Mouse (Mus musculus) urinary bladder, postnatal 4 days (tissue): ENCODE measurements at regions not wholly inside any gene's neighbourhood (a gene's known extent, or its start where the extent isn't known, plus 50 kb on each side); places are given as distances from the start of the nearest gene placed in this dataset.

Experiments
- DNase-seq, 2 experiments: peaks; one replicate each; pipeline ENCODE4 v3.0.0; 2021 to 2022; ENCODE audit warnings: low spot score in 2 of 2

DNA sequence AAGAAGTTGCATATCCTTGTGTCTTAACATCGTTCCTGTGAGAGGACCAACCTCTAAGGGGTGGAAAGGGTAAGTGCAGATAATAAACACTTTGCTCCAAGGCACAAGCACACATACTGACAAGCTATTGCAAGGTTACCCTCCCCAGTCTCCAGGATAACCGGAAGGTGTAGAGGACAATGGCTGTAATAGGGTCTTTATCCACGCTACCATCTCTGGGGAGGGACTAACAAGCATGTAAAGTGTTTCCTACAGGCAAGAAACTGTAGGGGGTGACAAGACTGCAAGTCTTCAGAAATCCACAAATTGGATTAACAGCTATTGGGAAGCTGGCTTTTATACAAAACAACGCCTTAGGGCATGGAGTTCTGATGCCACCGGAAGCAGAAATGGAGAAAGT is 197.5 kb upstream of the Chl1 start:
- no peak for DNase-seq

- no peak for DNase-seq
Observed at GRCm38 (mm10) chr6:103318081-103318480, 192.3 kb upstream of the Chl1 start.

- no peak for DNase-seq
Observed at GRCm38 (mm10) chr6:103318677-103319359, 191.6 kb upstream of the Chl1 start.

DNA sequence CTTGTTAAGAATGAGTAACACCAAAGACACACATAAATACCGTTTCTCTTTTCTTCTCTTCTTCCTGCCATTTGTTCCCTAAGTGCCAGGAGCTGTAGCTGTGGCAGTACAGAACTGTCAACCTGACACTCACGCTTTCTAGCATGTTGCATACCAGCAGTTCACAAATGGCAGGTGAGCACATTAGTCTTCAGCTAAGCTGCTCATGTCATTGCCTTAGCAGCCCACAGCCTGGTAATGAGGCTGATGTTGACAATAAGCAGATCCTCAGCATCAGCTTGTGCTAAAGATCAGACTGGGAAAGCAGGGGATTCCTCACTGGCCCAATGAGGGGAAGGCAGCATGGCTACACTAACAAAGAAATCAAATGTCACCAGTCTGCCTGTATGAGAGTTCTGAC is 190.4 kb upstream of the Chl1 start:
- no peak for DNase-seq

- no peak for DNase-seq
Observed at GRCm38 (mm10) chr6:103320550-103320949, 189.8 kb upstream of the Chl1 start.

- DNase-seq = no peak
Observed at GRCm38 (mm10) chr6:103321058-103321457, 189.3 kb upstream of the Chl1 start.

DNA sequence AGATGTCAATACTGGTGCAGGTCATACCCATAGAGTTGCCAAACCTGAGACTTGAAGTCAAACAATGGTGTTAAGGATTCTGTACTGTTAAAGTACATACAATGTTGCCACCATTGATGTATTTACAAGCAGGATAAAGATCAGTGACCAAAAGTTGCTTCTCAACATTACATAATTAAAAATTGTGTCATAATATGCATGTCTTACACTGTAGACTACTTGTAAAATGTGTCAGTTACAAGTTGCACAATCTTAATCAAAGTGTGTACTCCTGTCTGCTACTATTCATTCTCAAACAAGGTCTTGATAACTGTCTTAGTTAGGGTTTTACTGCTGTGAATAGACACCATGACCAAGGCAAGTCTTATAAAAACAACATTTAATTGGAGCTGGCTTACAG is 187.9 kb upstream of the Chl1 start:
- no peak for DNase-seq

DNA sequence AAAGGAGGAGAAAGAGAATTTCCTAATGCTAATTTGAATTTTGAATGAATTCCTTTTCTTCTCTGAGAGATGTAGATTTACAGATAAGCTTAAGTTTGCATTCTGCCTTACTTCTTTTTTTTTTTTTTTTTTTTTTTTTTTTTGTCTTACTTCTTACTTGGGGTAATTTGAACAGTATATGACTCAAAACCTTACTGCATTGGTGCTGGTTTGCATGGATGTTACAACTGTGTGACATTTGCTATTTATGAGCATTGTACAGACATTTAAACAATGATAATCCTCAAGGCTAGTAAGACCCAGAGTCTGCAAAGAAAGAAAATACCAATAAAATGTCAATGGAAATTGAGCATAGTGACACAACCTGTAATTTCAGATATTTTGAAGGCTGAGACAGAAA is 174.7 kb upstream of the Chl1 start:
- DNase-seq = no peak

- DNase-seq = no peak
Observed at GRCm38 (mm10) chr6:103339961-103340732, 170.2 kb upstream of the Chl1 start.

DNA sequence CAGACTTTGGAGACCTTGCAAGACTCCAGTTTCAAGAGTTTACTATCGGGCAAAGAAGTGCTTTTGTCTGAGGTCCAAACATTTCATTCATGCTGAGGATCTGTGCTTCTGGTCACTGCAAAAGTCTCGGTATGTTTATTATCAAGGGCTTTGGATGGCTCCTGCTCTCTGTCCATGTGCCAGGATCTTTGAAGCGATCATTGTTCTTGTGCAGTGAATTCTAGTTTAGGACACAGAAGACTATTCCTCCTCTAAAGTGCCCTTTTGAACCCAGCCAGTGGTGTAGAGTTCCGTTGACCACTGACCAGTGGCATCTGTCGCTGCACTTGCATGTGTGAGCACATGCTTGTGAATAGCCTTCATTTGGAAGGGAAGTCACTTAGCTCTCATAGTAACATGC is 166.9 kb upstream of the Chl1 start:
- no peak for DNase-seq

GRCm38 (mm10) chr6:103344413-103344812 is 166.0 kb upstream of the Chl1 start:
- DNase-seq = no peak

GRCm38 (mm10) chr6:103345195-103345594 is 165.2 kb upstream of the Chl1 start:
- DNase-seq = no peak

DNA sequence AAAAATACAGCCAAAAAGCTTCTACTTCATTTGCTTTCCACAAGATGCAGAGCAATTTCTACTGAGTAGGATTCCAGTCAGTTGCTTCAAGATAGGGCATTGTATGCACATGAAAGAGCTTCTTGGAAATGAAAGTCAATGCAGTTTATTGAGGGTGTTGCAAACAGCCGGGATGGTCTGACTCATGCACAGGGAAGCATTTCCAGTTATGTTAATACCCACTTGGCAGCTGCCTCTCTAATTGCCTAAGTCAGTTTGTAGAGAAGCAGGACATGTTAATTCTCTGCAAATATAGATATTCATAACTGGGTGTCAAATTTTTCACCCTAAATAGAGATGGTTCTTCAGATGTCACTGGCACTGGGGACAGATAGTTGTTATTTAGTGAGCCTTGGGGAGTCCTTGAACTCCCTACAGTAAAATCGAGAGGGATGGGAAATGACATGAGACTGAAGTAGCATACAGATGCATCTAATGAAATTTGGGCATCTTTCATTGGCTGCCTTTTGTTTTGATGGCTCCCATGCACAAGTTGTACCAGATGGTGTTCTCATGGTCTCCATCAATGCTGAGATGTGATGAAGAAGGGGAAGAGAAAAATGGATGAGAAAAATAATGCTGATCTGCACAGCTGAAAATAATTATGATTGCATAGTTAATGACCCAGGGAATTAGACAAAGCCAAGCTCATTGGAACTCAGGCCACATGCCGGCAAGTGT is 157.8 kb upstream of the Chl1 start:
- no peak for DNase-seq

DNA sequence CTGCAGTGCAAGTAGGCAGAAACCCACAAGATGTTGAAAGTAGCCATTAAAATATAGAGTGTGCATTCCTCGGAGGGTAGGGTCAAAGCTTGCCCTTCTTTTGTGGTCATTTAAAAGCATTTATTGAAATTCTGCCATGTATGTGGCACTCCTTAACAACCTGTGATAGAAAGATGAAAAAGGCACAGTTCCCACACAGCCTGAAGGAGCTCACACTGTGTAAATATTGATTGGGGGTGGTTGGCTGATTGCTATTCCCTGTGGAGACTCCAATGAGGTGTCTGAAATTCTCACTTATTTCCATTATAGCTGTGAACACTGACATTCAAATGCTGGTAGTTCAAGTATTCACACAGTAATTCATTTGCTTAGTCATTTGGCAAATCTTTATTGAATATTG is 157.0 kb upstream of the Chl1 start:
- no peak for DNase-seq

DNA sequence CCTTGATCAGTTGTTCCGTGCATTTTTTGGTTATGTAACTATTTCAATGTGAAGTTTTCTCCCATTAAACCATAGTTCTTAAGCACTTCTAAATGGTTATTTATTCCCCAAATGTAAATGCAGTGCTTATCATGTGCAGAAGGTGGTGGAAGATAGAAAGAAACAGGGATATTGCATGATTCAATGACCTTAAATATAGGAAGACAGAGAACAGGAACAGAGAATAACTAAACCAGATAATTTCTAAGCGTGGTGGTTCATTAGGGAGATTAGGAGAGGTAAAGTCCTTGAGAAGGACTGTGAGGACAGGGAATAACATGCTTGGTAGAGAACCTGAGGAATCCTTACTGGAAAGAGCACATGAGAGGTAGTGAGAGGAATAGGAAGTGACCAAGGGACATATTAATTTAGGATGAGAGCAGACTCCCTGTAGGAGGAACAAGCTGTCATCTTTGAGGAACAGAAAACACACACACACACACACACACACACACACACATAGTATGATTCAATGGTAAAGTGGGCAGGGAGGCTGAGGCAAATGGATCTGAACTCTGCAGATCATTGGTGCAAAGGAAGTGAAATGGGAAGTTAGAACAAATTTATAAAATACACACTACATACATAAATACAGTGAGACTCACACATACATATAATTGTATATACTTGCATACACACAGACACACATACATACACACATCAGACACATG is 143.4 kb upstream of the Chl1 start:
- no peak for DNase-seq

DNA sequence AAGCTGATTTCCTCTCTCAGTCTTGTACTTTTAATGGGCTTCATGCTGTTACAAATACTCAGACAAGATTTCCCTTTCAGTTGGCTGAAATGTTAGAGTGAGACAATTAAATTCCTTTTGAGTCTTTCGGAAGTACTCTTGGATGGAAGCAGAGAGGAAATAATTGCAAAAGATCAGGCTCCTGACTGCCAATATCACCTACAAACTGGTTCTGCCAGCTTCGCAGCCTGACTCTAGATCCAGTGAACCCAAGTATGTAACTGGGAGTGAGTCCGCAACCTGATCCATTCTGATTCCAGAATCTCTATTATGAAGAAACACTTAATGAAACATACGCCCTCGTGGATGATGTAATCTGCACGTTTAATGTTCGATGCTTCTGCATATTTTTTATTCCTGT is 135.4 kb upstream of the Chl1 start:
- DNase-seq = no peak

GRCm38 (mm10) chr6:103377277-103377676 is 133.1 kb upstream of the Chl1 start:
- DNase-seq = no peak

GRCm38 (mm10) chr6:103378047-103378446 is 132.3 kb upstream of the Chl1 start:
- DNase-seq = no peak

DNA sequence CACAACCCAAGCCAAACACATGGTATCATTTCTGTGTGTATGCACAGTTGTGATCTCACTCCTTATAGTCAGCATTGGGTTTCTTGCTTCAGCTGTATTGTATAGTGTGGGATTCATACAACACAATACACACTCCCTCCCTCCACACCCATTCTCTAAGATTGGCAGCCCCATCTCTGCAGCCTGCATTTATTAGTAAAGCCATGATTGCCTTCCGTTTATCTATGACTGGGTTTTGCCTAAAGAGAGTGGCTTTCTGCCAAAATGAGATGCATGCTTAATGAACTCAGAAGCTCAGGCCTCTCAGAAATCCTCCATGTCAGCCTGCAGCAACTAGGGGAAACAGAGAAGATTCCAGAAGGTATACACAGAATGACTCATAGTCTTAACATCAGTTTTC is 129.4 kb upstream of the Chl1 start:
- DNase-seq = no peak

- DNase-seq = no peak
Observed at GRCm38 (mm10) chr6:103381930-103382329, 128.5 kb upstream of the Chl1 start.

- no peak for DNase-seq
Observed at GRCm38 (mm10) chr6:103386591-103386990, 123.8 kb upstream of the Chl1 start.

- DNase-seq = no peak
Observed at GRCm38 (mm10) chr6:103405961-103406360, 104.4 kb upstream of the Chl1 start.
